Mouse (Mus musculus): ENCODE data around the gene Tiam1. TPM values are rescaled to one million over a fixed set of nuclear protein-coding genes. Genes with fewer than 3 reads are reported as not detected.
A peak's percentile ranks its signal among the peaks of the same experiment; 100 is the strongest.

Gene Tiam1
- polyA plus RNA-seq, 3 experiments from 2014 or later, result 31.4 to 71.7 (median 56.0) TPM

GRCm38 (mm10) chr16:89993506-89993905 is 150.1 kb downstream of the Tiam1 start:
- ATAC-seq, result no peak

- no peak for ATAC-seq
Measured at GRCm38 (mm10) chr16:89991701-89992152, 151.8 kb downstream of the Tiam1 start.

- no peak for ATAC-seq
Measured at GRCm38 (mm10) chr16:89990288-89990955, 153.1 kb downstream of the Tiam1 start.

- no peak for ATAC-seq
Measured at GRCm38 (mm10) chr16:89989816-89990215, 153.8 kb downstream of the Tiam1 start.

GRCm38 (mm10) chr16:89986672-89987362 is 156.8 kb downstream of the Tiam1 start:
- ATAC-seq, result peak; percentile 61

GRCm38 (mm10) chr16:89985702-89986481 is 157.7 kb downstream of the Tiam1 start:
- peak; percentile 86 for ATAC-seq

- ATAC-seq, result no peak
Measured at GRCm38 (mm10) chr16:89980075-89980744, 163.4 kb downstream of the Tiam1 start.

GRCm38 (mm10) chr16:89975441-89975840 is 168.1 kb downstream of the Tiam1 start:
- no peak for ATAC-seq

- ATAC-seq, result no peak
Measured at GRCm38 (mm10) chr16:89973814-89974712, 169.5 kb downstream of the Tiam1 start.

- peak; percentile 98 for ATAC-seq
Measured at GRCm38 (mm10) chr16:89972854-89973487, 170.6 kb downstream of the Tiam1 start.

- ATAC-seq, result no peak
Measured at GRCm38 (mm10) chr16:89972018-89972417, 171.6 kb downstream of the Tiam1 start.

- ATAC-seq, result no peak
Measured at GRCm38 (mm10) chr16:89968058-89968457, 175.5 kb downstream of the Tiam1 start.

GRCm38 (mm10) chr16:89962876-89963275 is 180.7 kb downstream of the Tiam1 start:
- no peak for ATAC-seq

- no peak for ATAC-seq
Measured at GRCm38 (mm10) chr16:89960904-89961303, 182.7 kb downstream of the Tiam1 start.

GRCm38 (mm10) chr16:89960186-89960878 is 183.2 kb downstream of the Tiam1 start:
- ATAC-seq, result no peak

GRCm38 (mm10) chr16:89958982-89959381 is 184.6 kb downstream of the Tiam1 start:
- no peak for ATAC-seq

GRCm38 (mm10) chr16:89958030-89958429 is 185.5 kb downstream of the Tiam1 start:
- no peak for ATAC-seq

GRCm38 (mm10) chr16:89954525-89954924 is 189.0 kb downstream of the Tiam1 start:
- ATAC-seq, result no peak

- ATAC-seq, result no peak
Measured at GRCm38 (mm10) chr16:89954114-89954513, 189.5 kb downstream of the Tiam1 start.

GRCm38 (mm10) chr16:89952821-89953220 is 190.7 kb downstream of the Tiam1 start:
- ATAC-seq, result no peak
